Mouse (Mus musculus) CD4-positive naive resting alpha-beta T cell, adult 76 days (primary cell): ENCODE data around the gene Ncapg. TPM values are rescaled to one million over a fixed set of nuclear protein-coding genes. Genes with fewer than 3 reads are reported as not detected.

Source experiments
- total RNA-seq: library from RNA; stranded (reverse); gene quantifications from one replicate; pipeline ENCODE4 v1.2.4, GENCODE M21; 2023

Gene Ncapg
- 0.79 TPM for total RNA-seq

DNA sequence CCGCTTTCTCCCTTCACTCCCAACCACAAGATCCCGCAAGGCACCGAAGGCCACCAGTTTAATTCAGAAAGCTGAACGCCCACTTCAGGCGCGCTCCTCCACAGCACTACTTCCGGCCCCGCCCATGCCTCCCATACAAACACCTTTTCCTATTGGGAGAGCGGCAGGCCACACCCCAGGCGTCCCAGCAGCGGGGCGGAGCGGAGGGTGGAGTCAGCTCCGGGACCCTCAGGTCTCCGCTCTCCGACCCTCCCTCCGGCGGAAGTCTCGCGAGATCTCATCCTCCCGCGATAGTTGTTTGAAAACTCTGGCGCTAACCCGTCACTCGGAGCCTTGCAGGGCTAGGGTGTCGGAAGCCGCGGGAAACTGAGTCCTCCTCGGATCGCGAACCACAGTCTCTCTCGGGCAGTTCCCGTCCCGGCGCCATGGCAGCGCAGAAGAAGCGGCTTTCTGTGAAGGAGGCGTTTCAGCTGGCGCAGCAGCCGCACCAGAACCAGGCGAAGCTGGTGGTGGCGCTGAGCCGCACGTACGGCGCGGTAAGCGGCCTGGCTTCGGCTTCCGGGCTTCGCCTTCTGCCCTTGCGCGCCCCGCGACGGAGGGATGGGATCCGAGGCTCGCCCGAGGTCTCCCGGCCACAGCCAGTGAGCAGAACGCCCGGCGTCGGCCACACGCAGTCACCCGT lies at the start of gene Ncapg:
Ncapg (plus strand) TSS at position 322 of the 682 bp plus-strand sequence.

DNA sequence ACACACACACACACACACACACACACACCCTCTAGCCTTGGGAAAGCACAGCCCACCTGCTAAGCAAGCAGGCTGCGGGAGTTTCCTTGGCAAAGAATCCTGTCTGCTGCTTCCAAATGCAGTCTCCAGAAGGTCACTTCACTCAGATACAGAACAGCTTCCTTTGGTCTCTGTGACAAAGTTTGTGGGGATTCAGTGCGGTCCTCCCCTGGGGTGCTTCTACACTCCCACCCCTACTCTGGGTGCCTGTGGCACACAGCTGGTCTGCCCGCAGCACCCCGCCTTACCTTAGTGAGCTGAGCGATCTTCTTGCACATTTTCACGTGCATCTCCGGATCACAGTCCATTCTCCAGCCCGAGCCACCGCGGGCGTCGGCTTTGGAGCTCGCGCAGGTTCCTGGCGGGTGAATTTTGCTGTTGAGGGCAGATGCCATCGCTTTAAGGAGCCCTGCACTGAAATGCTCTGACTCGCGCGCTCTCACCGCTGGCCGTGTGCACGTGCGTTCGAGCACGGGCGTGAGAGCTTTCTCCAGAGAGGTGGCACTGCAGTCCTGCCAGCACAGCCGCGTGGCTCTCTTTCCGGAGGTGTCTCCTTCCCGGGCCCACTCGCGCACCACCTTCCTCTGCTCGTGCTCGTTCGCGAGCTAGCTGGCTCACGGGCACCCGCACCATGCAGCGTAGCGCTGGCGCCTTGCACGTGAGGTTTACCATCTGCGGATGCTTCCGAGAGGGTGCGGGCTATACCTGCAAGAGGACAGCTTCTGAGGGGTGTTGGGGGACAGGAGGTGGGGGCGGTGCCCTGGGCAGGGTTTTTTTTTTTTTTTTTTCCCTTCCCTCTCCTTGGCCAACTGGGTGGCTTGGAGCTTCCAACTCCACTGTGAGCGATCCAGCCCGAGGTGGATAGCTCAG lies 30.7 kb upstream of the Ncapg start, which contains the start of gene Fam184b:
Fam184b (minus strand) TSS at position 809 of the 909 bp plus-strand sequence.

Other genes with a start within 250 kb of the Ncapg start
- gene Qdpr, start 219.7 kb upstream of the Ncapg start, total RNA-seq, result 37.5 TPM
- gene Clrn2, start 216.2 kb upstream of the Ncapg start, total RNA-seq, result not detected
- gene Lap3, start 176.5 kb upstream of the Ncapg start, total RNA-seq, result 16.8 TPM
- 76.8 TPM for gene Med28, start 149.7 kb upstream of the Ncapg start, total RNA-seq
- gene Fam184b, start 30.3 kb upstream of the Ncapg start, total RNA-seq, result not detected
- 27.8 TPM for gene Lcorl, start 187.7 kb downstream of the Ncapg start, total RNA-seq